Mouse (Mus musculus): ENCODE measurements at regions not wholly inside any gene's neighbourhood (a gene's known extent, or its start where the extent isn't known, plus 50 kb on each side); places are given as distances from the start of the nearest gene placed in this dataset.

DNA sequence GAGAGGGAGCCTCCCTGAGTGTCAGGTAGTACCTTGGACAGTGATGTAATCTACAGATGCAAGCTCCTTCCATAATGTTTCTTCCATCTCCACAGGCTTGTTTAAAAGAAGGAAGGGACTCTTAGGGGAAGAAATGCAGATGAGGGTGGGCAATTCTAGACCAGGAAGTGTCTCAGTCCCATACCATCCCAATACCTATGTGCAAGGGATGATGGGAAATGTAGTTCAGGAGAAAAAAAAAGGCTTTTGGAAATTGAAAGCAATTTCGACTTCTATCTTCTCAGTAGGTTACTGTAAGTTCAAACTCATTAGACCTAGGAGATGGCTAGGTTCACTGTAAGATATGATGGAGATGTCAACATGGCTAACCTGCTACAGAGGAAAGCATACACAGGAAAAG, 68.3 kb downstream of the Cd83 start:
- no peak for DNase-seq (ENCODE audit: low spot score in 2 of 2)

DNA sequence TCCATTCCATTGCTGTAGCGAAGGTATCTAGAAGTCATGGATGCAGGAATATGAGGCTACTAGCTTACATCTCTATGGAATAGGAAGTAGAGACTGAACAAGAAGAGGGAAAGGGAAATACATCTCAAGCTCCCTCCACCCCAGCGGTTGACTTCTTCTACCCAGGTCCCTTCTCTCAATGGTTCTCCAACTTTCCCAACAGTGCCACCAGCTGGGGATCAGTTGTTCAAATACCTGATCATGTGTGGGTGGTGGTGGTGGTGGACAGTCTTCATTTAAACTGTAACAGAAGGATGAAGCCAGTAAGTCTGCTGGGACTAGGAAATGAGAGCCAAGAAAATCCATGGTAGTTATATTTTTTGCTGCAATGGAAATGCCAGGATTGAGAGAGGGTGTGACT, 70.4 kb downstream of the Cd83 start:
- no peak for DNase-seq (ENCODE audit: low spot score in 2 of 2)

GRCm38 (mm10) chr13:43860932-43861331, 76.4 kb downstream of the Cd83 start:
- DNase-seq (ENCODE audit: low spot score in 2 of 2): no peak

GRCm38 (mm10) chr13:43861424-43861823, 76.8 kb downstream of the Cd83 start:
- DNase-seq (ENCODE audit: low spot score in 2 of 2): no peak

GRCm38 (mm10) chr13:43862056-43862455, 77.5 kb downstream of the Cd83 start:
- no peak for DNase-seq (ENCODE audit: low spot score in 2 of 2)

GRCm38 (mm10) chr13:43862586-43862985, 78.0 kb downstream of the Cd83 start:
- DNase-seq (ENCODE audit: low spot score in 2 of 2): no peak

- DNase-seq (ENCODE audit: low spot score in 2 of 2): no peak
Measured at GRCm38 (mm10) chr13:43863581-43864100, 79.1 kb downstream of the Cd83 start.

DNA sequence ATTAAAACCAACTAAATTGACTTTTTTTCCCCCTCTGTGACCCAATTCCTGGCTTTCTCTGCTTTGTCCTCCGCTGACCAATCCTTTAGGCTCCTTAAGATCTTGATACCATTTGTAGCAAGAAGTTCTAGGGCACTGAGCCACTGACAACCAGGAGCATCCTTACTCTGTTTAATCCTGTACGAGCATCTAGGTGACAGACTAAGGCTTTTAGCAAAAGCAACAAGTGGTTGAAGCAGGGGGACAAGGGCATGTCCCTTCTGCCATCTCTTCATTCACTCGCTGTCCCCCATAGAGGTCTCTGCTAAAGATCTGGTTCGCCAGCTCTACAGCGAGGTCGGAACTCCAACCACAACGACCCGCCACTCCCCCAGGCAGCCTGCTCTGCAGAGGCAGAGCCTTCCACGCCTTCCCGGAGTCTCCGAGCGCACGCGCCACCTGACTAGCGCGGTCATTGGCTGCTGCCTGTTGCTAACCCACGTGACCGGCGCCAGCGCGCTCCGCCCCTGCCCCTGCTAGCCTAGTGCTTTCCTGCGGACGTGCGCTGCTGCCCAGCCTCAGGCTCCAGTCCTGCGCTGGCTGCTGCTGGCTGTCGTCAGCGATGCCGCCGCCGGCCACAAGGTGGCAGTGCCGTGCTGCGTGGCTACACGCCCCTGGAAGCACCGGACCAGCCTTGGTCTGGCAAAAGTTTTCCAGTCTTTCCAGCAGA, 79.7 kb downstream of the Cd83 start:
- peak; percentile 99 to 100 for DNase-seq (ENCODE audit: low spot score in 2 of 2)

DNA sequence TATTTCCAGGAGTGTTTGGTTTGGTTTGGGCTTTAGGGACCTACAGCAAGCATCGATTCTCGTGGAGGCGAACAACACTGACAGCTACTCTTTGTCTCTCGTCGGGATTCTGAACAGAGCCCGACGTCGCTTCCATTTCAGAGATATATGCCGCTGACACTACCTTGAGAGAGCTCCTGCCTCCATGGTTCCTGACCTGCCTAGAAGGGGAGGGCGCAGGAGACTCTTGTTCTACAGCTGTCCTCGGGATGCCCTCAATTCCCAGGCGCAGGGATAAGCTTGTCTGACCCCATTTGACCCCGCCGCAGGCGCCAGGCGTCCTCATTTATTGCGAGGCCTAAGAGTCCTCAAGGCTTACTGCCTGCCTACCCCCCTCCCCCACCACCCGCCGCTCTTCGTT, 80.5 kb downstream of the Cd83 start:
- peak; percentile 36 to 37 for DNase-seq (ENCODE audit: low spot score in 2 of 2)

- DNase-seq (ENCODE audit: low spot score in 2 of 2): no peak
Measured at GRCm38 (mm10) chr13:43875895-43876294, 91.3 kb downstream of the Cd83 start.

DNA sequence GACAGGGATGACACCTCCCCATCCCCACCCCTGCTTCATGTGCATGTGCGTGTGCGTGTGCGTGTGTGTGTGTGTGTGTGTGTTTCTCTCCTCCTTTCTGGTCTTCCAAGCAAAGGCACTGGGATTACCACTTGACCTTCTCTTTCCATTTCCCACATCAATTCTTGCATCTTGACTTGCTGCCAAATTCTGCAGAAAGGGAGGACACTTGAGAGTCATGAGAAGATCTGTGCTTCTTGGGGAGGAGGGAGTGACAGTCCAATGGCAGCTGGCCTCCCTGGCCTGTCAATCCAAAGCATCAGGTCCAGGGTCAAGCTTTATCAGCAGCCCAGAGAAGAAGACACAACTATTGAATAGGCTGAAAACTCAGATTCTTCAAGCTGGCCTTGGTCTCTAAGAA, 102.7 kb downstream of the Cd83 start:
- DNase-seq (ENCODE audit: low spot score in 2 of 2): no peak

GRCm38 (mm10) chr13:43891928-43892327, 107.4 kb downstream of the Cd83 start:
- DNase-seq (ENCODE audit: low spot score in 2 of 2): no peak

GRCm38 (mm10) chr13:43895990-43896389, 111.4 kb downstream of the Cd83 start:
- no peak for DNase-seq (ENCODE audit: low spot score in 2 of 2)

DNA sequence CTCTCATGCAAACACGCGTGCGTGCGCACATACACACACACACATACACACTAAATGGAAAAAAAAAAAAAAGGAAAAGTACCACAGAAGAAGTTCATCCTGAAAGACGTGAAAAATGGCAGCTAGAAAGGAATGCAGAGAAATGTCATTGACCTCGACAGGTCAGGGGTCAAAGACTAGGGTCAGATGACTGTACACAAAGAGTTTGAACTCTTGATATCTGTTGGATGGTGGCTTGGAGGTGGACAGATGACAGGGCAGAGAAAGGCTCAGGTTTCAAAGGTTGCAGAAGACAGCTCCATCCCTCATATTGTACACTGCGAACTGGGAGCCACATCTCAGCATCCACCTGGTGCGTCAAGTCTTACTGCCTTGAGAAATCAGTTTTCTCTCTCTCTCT, 112.5 kb downstream of the Cd83 start:
- DNase-seq (ENCODE audit: low spot score in 2 of 2): no peak

GRCm38 (mm10) chr13:43898555-43899258, 114.1 kb downstream of the Cd83 start:
- no peak for DNase-seq (ENCODE audit: low spot score in 2 of 2)

- no peak for DNase-seq (ENCODE audit: low spot score in 2 of 2)
Measured at GRCm38 (mm10) chr13:43900115-43900514, 115.5 kb downstream of the Cd83 start.

DNA sequence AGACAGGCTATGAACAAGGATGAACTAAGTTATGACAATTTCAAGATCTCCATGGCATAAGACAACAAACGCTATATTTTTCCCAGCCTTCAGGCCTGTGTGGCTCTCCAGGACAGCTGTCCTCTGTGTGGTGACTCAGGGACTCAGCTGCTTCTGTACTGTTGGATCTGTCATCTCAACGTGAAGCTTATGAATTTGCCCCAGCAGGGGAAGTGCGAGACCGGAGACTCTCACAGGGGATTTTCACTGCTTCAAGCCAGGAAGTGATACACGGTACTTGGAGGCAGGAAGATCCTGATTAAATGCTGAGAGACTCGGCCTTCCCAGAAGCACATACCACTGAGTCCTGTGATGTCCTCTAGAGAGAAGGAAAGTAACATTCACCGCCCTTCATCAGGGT, 116.2 kb downstream of the Cd83 start:
- no peak for DNase-seq (ENCODE audit: low spot score in 2 of 2)

- no peak for DNase-seq (ENCODE audit: low spot score in 2 of 2)
Measured at GRCm38 (mm10) chr13:43903391-43903790, 118.8 kb downstream of the Cd83 start.

DNA sequence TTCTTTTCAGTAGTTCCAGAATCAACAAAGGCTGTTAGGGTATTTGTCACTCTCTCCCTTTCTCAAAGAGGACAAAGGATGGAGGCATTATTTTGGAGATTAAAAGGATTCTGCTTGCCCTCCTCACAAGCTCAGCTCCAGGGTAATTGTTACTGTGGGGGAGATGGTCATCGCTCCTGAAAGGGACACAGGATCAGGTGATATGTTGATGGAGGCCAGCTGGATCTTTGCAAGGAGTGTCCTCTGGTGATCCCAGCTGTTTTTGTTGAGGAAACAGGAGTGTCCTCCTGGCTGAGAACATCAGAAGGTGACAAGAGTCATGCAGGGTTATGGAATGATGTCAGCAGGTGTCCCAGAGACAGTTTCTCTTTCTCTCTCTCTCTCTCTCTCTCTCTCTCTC, 119.7 kb downstream of the Cd83 start:
- DNase-seq (ENCODE audit: low spot score in 2 of 2): no peak

DNA sequence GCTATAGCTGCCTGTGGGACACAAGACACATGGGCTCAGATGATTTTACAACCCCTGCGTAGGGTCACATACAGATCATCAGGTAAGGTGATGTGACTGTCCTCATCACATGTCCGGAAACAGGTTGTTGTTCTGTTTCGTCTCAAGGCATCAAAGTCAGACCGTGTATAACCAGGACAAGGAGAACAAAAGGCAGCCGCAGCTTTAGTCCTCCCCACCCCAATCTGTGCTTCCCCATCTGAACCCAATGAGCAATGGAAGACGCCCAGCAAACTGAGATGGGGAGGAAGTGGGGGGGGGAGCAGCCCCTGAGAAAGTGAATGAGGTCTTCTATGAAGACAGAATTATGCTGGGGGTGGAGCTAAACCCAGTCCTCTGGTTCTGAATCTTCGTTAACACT, 121.7 kb downstream of the Cd83 start:
- peak in 1 of 2 experiments; percentile 14 for DNase-seq (ENCODE audit: low spot score in 2 of 2)

DNA sequence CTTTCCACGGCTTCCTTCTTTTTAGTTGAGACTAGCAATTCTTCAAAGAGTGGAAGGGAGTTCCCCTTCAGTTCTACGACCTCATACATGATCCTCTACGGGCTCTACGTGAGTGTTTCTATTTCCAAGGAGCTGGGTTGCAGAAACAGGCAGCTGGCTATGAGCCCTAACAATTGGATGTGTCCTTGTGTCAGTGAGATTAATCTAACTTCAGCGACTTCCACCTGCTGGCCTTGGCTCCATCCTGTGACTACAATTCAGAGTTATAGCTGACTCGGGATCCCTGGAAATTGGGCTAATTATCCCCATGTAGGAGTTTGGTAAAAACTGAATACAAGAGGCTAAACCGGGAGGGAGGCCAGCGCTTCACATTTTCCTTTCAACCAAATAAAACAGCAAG, 122.8 kb downstream of the Cd83 start:
- no peak for DNase-seq (ENCODE audit: low spot score in 2 of 2)

DNA sequence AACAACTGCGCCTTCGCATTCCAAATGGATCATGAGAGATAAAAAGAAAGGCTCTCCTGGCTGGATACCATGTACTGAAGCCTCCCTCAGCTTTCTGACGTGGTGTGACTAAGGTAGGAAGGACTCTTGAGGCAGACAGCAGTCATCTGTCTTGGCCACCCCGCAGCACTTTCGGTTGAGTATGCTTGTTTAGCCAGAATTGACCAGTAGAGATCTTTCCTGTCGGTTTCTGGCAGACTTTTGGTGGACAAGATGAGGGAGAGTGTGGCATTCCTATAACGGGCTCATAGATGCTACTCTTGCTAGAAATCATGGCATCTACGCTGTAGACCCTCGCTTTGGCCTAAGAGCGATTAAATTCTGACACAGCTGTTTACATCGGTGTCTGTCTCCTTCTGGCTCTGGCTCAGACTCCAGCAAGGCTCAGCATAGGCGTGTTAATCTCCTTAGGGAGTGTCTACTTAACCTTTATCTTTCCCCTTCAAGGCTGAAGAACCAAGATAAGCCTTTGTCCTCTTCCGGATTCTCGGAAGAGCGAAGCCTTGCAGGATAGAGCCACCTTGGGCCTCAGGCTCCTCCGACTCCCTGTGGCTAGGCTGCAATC, 123.6 kb downstream of the Cd83 start:
- no peak for DNase-seq (ENCODE audit: low spot score in 2 of 2)

DNA sequence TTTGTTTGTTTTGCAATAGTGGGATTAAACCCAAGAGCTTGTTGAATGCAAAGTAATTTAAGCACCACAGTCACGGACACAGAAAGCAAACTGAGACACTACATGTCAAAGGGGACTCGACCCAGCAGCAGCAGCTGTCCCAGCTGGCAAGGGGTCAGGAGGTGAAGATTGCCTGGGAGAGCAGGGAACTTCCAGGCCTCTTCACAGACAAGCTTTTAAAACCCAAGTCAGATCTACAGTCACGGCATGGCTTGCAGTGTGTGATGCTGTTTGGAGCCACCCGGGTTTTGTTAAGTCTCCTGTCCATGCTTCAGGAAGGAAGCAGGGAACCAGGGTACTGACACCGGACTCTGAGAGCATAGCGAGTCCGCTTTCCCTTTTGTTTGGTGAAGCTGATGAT, 125.4 kb downstream of the Cd83 start:
- DNase-seq (ENCODE audit: low spot score in 2 of 2): no peak
